Mouse (Mus musculus) Muller cell, postnatal 12 days (primary cell): ENCODE results near the gene Ptrh2.
"Not testable (repeated sequence)": the region's sequence is repeated elsewhere in the genome, so short reads cannot be mapped to it uniquely, and the experiment has no call there.

ENCODE experiments used
- DNase-seq: peaks from one replicate; pipeline ENCODE4 v3.0.0-alpha.2; 2015; ENCODE audit errors: inconsistent ontology term

Ptrh2 gene

GRCm38 (mm10) chr11:86734241-86734939, 50.6 kb downstream of the Ptrh2 start:
- no peak for DNase-seq

DNA sequence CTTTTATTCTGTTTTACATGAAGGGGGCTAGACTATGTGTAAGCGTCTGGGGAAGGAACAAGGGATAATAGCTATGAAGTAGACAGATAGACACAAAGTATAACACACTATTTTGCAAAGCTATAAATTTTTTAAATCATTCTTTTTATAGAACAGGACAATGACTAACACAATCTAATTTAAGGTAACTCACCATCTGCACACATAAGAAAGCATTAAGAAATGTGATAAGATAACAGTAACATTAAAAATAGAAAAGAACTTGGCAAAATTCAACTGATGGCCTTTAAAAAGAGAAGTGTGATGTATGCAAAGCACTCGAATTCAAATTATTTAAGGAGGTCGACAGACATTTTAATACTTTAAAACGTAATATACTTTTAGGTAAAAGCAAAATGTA, 51.2 kb downstream of the Ptrh2 start:
- no peak for DNase-seq

DNA sequence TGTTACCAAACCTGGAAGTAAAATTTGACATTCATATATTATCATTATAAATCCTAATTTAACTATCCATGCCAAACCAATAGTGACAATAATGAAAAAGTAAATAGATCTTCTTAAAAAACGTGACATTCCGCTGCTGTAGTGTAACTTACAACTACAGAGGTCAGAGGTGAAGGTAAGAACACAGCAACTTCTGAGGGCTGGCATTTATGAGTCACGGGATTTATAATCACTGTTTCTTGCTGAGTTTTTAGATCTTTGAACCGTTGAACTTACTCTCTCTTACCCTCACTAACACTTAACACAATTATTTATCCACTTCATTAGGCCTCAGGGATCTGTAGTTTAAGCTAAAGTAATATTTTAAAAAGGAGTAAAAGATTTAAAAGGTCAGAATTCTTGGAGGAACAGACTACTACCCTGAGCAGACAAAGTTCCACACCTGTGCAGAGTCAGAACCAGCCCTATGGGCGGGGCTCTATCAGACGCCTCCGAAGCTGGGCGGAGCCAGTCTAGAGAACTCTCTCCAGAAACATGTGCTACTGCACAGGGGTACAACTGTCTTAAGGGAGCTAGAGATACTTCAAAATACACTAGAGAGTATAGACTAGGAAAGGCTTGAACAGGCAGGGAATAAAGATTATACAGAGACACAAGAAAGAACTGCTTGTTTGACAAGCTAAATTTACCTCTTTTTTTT, 53.7 kb downstream of the Ptrh2 start:
- no peak for DNase-seq

GRCm38 (mm10) chr11:86738308-86738707, 54.5 kb downstream of the Ptrh2 start:
- not testable (repeated sequence) for DNase-seq

GRCm38 (mm10) chr11:86738956-86739355, 55.2 kb downstream of the Ptrh2 start:
- DNase-seq: no peak

DNA sequence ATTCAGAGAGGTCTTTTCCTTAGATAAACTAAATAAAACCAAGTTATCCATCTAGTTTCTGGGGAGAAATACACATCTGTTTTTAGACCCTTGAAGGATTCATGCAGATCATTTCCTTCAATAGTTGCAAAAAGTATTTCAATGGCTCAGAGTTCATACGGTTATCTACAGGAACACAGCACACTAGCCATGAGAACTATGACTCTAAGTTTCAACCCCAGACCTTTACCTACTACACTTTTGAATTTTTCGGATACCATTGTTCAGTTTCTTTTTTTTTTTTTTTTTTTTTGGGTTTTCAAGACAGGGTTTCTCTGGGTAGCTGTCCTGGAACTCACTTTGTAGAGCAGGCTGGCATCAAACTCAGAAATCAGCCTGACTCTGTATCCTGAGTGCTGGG, 55.7 kb downstream of the Ptrh2 start:
- no peak for DNase-seq

DNA sequence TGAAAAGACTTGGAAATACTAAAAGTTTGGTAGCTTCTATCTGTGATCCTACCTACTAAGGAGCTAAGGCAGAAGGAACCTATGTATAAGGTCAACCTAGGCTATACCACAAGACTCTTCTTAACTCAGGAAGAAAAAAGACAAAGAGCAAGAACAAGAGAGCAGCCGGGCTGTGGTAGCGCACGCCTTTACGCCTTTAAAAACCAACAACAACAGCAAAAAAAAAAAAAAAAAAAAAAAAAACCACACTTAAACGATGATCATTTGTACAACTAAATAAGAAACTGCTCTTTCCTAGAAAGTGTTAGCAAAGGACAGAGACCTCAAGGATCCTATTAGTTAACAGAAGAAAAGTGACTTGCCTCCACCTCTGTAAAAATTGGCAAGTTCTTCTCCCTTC, 57.7 kb downstream of the Ptrh2 start:
- DNase-seq: no peak
